Mouse (Mus musculus) urinary bladder, postnatal 36 days (tissue): ENCODE results near the gene Chic1.

Experiments
- DNase-seq, 2 experiments: peaks; one replicate each; pipeline ENCODE4 v3.0.0; 2022; ENCODE audit warnings: low spot score in 2 of 2, mixed read lengths in 1 of 2

Gene Chic1

DNA sequence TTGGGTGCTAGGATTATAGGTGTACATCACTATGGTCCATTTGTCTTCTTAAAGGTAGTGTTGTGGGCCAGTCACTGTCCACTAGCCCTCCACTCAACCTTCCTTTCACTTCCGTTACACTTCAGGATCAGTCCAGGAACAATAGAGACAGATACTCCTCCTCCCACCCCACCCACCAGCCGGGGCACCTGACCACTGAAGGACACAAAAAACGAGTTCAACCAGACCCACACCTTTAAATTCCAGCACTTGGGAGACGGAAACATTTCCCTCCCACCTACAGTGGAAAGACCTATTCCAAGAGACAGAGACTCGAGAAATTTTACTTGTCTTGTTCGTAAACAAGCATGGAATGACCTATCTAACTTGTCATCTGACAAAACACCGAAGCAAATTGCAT is 76.0 kb downstream of the Chic1 start:
- DNase-seq: no peak

DNA sequence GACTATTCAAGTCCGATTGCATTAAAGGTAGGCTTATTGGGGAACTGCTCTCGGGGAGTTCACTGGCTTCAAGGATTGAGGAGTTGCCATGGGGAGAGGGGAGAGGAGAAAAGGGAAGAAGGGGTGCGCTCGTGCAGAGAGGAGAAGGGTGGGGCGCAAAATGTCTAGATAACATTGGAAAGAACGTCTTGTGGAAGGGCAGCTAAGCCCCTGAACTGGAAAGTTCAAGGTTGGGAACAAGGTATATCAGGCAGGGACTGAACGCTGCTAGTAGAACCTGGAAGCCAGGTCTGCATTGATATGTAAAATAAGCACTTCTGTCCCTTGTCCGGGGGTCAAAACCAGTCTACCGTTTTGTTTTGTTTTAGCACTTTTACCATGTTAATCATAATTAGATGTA is 81.7 kb downstream of the Chic1 start:
- DNase-seq: no peak

DNA sequence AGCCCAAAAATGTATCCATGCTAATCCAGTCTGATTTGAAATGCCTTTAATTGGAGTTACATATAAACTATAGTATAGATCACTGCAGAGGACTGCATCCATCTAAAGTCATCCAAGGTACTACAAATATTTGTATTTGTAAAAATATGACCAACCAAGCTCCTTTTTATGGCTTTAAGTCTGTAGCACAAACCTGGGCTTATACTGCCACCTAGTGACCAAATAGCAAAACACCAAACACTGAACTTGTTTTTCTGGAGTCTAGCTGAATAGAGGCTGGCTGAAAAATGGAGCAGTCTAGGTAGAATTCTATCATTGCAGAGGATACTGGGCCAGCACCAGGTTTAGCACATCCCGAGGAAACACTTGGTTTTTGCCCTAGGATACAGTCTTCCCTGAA is 84.5 kb downstream of the Chic1 start:
- DNase-seq: peak; percentile 0 to 8

DNA sequence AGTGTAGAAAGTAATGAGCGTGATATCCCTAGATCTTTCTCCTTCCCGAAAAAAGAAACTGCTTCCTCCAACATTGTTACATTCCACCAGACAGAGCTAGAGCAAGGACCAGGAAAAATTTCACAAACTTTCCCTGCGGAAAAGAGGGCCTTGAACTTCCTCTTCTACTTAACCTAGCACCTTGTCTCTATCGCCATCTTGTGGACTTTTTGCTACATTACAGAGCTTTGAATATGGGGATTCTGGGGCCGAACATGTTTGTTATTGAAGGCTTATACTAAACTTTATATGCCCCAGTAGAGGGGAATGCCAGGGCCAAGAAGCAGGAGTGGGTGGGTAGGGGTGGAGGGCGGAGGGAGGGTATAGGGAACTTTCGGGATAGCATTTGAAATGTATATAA is 87.5 kb downstream of the Chic1 start:
- DNase-seq: no peak
